Mouse (Mus musculus) testis, adult 2 months (tissue): ENCODE results near the gene Rgs3. TPM values are rescaled to one million over a fixed set of nuclear protein-coding genes. Genes with fewer than 3 reads are reported as not detected.

Experiments used
- H3K27ac ChIP-seq: fragments of 200-500 bp; 2 replicates; pipeline ENCODE4 v1.5.1; 2012; ENCODE audit warnings: low read depth, low read length; ENCODE audit not compliant: control insufficient read depth, insufficient read depth
- H3K27me3 ChIP-seq: fragments of 200-500 bp; 2 replicates; pipeline ENCODE4 v1.6.1; 2012; ENCODE audit warnings: mild to moderate bottlenecking, low read length, moderate library complexity; ENCODE audit not compliant: control insufficient read depth, insufficient read depth
- H3K36me3 ChIP-seq: fragments of 200-500 bp; 2 replicates; pipeline ENCODE4 v1.6.1; 2012; ENCODE audit warnings: mild to moderate bottlenecking, low read length; ENCODE audit not compliant: control insufficient read depth, insufficient read depth
- H3K4me1 ChIP-seq: fragments of 200-500 bp; 2 replicates; pipeline ENCODE4 v1.6.1; 2012; ENCODE audit warnings: low read length; ENCODE audit not compliant: control insufficient read depth, insufficient read depth
- H3K4me3 ChIP-seq: fragments of 200-500 bp; 2 replicates; pipeline ENCODE4 v1.5.1; 2012; ENCODE audit warnings: low read depth, mild to moderate bottlenecking, low read length, moderate library complexity, mixed read lengths; ENCODE audit not compliant: control insufficient read depth
- CTCF ChIP-seq: fragments of 200-500 bp; IDR thresholded peaks from 2 replicates; pipeline ENCODE4 v1.5.1; 2012; ENCODE audit warnings: low read depth, mild to moderate bottlenecking, inconsistent platforms, low read length, moderate library complexity; ENCODE audit not compliant: control insufficient read depth, insufficient read depth, insufficient replicate concordance
- POLR2A ChIP-seq: fragments of 200-500 bp; IDR thresholded peaks from 2 replicates; pipeline ENCODE4 v1.6.1; 2012; ENCODE audit warnings: low read depth, mild to moderate bottlenecking, inconsistent platforms, low read length, moderate library complexity; ENCODE audit not compliant: control insufficient read depth
- polyA plus RNA-seq: library from polyadenylated mRNA; depleted of rRNA; stranded (reverse); fragments of >200 nt; gene quantifications from 2 replicates; pipeline ENCODE4 v1.2.3, GENCODE M21; 2012

Gene Rgs3
- polyA plus RNA-seq, 1 experiment, result 65.5 TPM

GRCm38 (mm10) chr4:62694703-62695439 is 135.2 kb downstream of the Rgs3 start:
- TF ChIP-seq POLR2A (no peak), CTCF (no peak)
- Histone ChIP-seq H3K27ac (no peak overlapping the region), H3K27me3 (no peaks in the 10 kb centered on the region), H3K4me1 (no peaks in the 10 kb centered on the region; the same call in none of the 2 replicates), H3K4me3 (no peak overlapping the region), H3K36me3 (no peaks in the 10 kb centered on the region)

DNA sequence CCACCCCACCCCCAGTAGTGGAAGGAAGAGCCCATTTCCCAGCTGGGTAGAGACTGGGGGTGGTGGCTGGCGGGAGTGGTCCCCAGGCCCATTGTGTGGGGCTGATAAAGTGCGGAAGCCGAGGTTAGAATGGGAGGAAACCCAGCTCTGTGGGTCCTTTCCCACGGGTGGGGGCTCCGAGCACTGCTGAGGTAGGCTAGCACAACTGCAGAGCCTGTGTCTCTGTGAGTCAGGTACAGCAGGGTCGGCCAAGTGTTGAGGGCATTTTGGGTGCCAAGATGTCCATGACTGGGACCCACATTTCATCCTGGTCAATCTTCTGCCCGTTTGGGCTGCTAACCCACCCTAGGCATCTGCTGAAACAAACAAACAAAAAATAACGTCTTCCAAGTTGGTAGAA is 135.9 kb downstream of the Rgs3 start:
- Histone ChIP-seq H3K4me1 (no peaks in the 10 kb centered on the region; the same call in none of the 2 replicates), H3K27ac (no peak overlapping the region), H3K4me3 (no peak overlapping the region), H3K27me3 (no peaks in the 10 kb centered on the region), H3K36me3 (no peaks in the 10 kb centered on the region)
- TF ChIP-seq POLR2A (no peak), CTCF (no peak)

GRCm38 (mm10) chr4:62695946-62696345 is 136.3 kb downstream of the Rgs3 start:
- no peaks in the 10 kb centered on the region for H3K36me3 ChIP-seq
- H3K4me3 ChIP-seq, result no peak overlapping the region
- H3K27me3 ChIP-seq, result no peaks in the 10 kb centered on the region
- H3K27ac ChIP-seq, result no peak overlapping the region
- no peaks in the 10 kb centered on the region; the same call in none of the 2 replicates for H3K4me1 ChIP-seq
- TF ChIP-seq POLR2A (no peak), CTCF (no peak)

DNA sequence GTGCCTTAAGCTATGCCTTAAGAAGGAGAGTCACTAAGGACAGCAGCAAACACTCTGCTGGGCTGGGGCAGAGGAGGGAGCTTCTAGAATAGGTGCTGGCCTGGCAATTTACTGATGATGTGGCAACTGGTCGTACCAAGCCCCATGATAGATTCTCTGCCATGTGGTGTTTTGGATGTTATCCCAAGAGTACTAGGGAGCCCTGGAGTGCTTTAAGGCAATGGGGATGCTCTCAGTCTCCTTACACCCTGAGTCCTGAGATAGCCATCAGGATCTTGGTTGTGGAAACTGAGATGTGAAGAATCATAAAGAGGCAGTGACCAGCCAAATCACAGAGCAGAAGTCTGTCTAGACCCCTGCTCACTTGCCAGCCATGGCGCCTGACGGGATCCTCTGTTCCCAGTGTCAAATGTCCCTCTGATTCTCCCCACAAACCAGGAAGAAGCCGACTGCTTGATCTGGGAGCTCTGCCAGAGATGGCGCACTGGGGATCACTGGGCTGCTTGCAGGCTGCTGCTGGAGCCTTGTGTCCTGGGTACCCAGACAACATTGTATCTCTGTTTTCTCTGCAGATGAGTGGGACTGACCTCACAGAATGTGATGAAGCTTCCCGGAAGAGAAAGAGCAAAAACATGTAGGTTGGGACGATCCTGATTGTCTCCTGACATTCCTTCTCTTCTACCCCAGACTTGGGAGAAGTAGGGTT is 137.2 kb downstream of the Rgs3 start:
- no peaks in the 10 kb centered on the region for H3K27me3 ChIP-seq
- H3K4me3 ChIP-seq, result no peak overlapping the region
- TF ChIP-seq POLR2A, result no peak
- no peak for TF ChIP-seq CTCF
- no peak overlapping the region for H3K27ac ChIP-seq
- H3K4me1 ChIP-seq, result no peaks in the 10 kb centered on the region; the same call in none of the 2 replicates
- no peaks in the 10 kb centered on the region for H3K36me3 ChIP-seq

DNA sequence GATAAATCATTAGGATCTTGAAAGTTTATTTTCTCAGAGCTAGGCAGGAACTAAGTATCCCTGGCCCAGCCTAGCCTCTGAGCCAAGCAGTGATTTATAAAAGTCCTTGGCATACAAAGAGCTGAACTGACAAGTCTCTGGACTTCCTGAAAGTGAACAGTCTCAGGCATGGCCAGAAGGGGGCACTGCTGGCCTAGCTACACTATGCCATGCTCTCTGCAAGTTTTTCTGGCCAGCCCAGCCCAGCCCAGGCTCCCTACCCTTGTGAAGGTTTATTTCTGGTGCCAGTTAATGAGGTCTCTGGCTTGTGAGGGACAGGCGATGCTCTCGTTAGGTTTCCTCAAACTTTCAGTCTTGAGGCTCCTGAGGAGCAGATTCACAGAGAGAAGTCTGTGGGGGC is 137.8 kb downstream of the Rgs3 start:
- Histone ChIP-seq H3K4me1 (no peaks in the 10 kb centered on the region; the same call in none of the 2 replicates), H3K4me3 (no peak overlapping the region), H3K36me3 (no peaks in the 10 kb centered on the region), H3K27ac (no peak overlapping the region), H3K27me3 (no peaks in the 10 kb centered on the region)
- no peak for TF ChIP-seq POLR2A
- peak; percentile 67; the same call in 1 of the 2 replicates for TF ChIP-seq CTCF

- no peaks in the 10 kb centered on the region for H3K27me3 ChIP-seq
- no peak overlapping the region for H3K27ac ChIP-seq
- H3K36me3 ChIP-seq, result no peaks in the 10 kb centered on the region
- TF ChIP-seq POLR2A (no peak), CTCF (no peak)
- H3K4me3 ChIP-seq, result no peak overlapping the region
- no peaks in the 10 kb centered on the region; the same call in none of the 2 replicates for H3K4me1 ChIP-seq
These were observed 138.9 kb downstream of the Rgs3 start for GRCm38 (mm10) chr4:62698521-62698920.

- peak overlapping the region; percentile 43 for H3K27ac ChIP-seq
- H3K4me1 ChIP-seq, result no peaks in the 10 kb centered on the region; the same call in none of the 2 replicates
- TF ChIP-seq POLR2A, result peak; percentile 63
- no peak for TF ChIP-seq CTCF
- peak overlapping the region; percentile 56 for H3K4me3 ChIP-seq
- H3K27me3 ChIP-seq, result no peaks in the 10 kb centered on the region
- H3K36me3 ChIP-seq, result no peaks in the 10 kb centered on the region
These were observed 139.7 kb downstream of the Rgs3 start for GRCm38 (mm10) chr4:62699191-62699812.
